Mouse (Mus musculus): ENCODE measurements around the gene Ccl8. TPM values are rescaled to one million over a fixed set of nuclear protein-coding genes. Genes with fewer than 3 reads are reported as not detected.

Gene Ccl8
- polyA plus RNA-seq (2012; rRNA removed) = not detected in 2 replicates

DNA sequence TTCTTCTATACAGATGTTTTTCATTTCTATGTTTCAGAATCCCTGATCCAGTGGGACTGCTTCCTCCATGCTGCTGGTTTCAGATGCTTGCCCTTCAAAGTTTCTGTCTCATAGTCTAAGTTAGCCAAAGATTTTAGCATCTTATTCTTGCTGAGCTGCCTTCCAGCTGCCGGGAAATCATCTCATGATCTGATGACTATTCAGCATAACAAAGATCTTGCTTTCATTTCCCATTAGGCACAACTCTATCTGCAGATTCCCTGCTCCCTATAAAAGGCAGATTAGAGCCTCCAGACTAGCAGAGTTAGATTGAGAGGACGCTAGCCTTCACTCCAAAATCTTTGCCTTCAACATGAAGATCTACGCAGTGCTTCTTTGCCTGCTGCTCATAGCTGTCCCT is at the start of gene Ccl8:
TSS of gene Ccl8 (plus strand) at position 301 of the 400 bp plus-strand sequence.
- DNase-seq (ENCODE audit: low read depth) = no peak
- TF ChIP-seq CTCF (IDR thresholded peaks at IDR 0.05; ENCODE audit: borderline replicate concordance, extremely low read depth, insufficient read depth, insufficient read length) = no peak
- no peak for TF ChIP-seq POLR2A (IDR thresholded peaks at IDR 0.05; ENCODE audit: borderline replicate concordance, extremely low read depth, insufficient read depth, insufficient read length, poor library complexity, severe bottlenecking)

DNA sequence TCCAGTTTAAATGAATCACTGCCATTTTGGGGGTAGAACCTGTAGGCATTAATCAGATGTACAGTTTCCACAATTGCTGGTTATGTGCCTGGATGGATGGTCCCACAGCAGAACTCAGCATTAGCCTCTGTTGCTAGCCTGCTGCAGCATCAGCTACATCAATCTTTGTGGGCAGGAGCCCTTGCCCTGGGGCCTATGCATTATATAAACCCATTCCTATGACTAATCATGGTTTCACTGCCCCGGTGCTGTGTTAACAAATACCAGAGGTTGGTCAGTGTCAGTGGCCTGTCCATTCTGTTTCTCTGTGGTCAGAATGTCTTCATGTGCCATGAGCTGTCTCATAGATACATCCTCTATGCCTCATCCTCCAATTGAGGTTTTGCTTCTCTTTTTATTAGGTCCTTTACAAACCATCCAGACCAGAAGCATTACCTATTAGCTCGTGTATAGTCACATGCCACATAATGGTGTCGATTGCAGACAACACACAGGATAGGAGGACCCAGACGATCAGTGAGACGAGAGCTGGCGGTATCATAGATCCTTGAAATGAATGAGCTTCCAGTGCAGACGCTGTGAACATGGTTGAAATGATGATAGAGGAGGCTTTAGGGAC is 47.9 kb upstream of the Ccl8 start:
- no peak for DNase-seq (ENCODE audit: low read depth)
- no peak for TF ChIP-seq CTCF (IDR thresholded peaks at IDR 0.05; ENCODE audit: borderline replicate concordance, extremely low read depth, insufficient read depth, insufficient read length)
- no peak for TF ChIP-seq POLR2A (IDR thresholded peaks at IDR 0.05; ENCODE audit: borderline replicate concordance, extremely low read depth, insufficient read depth, insufficient read length, poor library complexity, severe bottlenecking)

DNA sequence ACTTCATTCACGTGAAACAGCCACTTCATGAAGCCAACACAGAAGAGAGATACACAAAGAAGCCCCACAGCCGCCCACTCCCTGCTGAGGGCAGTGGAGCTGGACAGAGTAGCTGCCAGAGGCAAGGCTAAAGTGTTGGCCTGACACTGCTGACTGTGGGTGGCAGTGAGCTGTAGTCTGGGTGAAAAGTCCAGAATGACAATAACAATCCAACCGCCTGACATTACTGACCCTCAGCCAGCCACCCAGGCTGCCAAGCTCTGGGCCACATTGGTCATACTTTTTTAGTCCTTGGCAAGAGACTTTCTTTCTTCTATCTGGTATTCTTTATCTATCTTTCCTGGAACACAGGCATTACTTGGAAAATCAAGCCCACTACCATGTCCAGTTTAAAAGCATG is 43.9 kb upstream of the Ccl8 start:
- TF ChIP-seq POLR2A (IDR thresholded peaks at IDR 0.05; ENCODE audit: borderline replicate concordance, extremely low read depth, insufficient read depth, insufficient read length, poor library complexity, severe bottlenecking) (no peak), CTCF (IDR thresholded peaks at IDR 0.05; ENCODE audit: borderline replicate concordance, extremely low read depth, insufficient read depth, insufficient read length) (no peak)
- DNase-seq (ENCODE audit: low read depth) = no peak

DNA sequence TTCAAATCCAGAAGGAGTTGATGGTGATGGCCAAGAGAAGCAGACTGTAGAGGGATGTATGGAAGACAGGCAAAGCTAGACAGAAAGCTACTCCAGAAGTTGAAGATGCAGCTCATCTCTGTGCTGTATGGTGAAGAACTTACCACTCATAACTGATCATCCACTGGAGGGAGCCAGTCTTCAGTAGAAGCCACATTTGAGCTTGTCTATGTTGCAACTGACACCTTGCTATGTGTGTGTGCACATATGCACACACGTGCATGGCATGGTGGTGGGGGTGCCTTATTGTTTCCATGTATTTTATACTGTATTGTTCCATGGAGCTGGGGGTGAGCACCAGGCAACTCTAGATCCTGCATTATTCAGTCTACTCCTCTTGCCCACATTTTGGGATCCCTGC is 42.6 kb upstream of the Ccl8 start:
- no peak for DNase-seq (ENCODE audit: low read depth)
- TF ChIP-seq POLR2A (IDR thresholded peaks at IDR 0.05; ENCODE audit: borderline replicate concordance, extremely low read depth, insufficient read depth, insufficient read length, poor library complexity, severe bottlenecking) = no peak
- no peak for TF ChIP-seq CTCF (IDR thresholded peaks at IDR 0.05; ENCODE audit: borderline replicate concordance, extremely low read depth, insufficient read depth, insufficient read length)

DNA sequence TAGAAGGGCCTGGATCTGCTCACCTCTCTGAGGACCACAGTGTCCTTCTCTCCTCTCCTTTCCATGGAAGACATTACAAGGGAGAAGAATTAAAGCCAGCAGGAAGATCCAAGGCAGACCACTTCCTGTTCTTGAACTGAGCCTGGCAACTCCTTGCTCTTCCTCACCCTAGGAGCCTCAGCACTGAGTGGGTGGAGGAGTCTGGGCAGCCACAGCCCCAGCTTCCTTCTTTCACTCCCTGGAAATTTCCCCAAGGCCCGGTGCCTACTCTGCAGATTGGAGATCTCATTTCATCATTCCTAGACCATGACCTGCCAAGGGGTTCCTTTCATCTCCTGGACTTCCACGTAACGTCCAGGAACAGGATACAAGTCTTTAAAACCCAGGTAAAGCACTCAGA is 42.0 kb upstream of the Ccl8 start:
- no peak for DNase-seq (ENCODE audit: low read depth)
- no peak for TF ChIP-seq CTCF (IDR thresholded peaks at IDR 0.05; ENCODE audit: borderline replicate concordance, extremely low read depth, insufficient read depth, insufficient read length)
- TF ChIP-seq POLR2A (IDR thresholded peaks at IDR 0.05; ENCODE audit: borderline replicate concordance, extremely low read depth, insufficient read depth, insufficient read length, poor library complexity, severe bottlenecking) = no peak

DNA sequence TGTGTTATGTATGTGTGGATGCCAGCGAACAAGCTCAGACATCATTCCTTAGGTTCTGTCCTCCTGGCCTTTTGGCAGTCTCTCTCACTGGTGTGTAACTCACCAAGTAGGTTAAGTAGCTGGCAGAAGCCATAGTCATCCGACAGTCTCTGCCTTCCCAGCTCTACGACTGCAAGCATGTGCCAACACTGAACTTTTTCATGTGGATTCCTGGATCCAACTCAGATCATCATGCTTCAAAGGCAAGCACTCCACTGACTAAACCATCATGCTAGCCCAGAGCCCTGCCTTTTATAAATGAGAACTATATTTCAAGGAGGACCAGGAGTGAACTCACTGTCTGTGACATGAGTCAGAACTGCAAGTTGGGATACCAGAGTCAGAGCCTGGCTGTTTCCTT is 41.3 kb upstream of the Ccl8 start:
- DNase-seq (ENCODE audit: low read depth) = no peak
- no peak for TF ChIP-seq POLR2A (IDR thresholded peaks at IDR 0.05; ENCODE audit: borderline replicate concordance, extremely low read depth, insufficient read depth, insufficient read length, poor library complexity, severe bottlenecking)

DNA sequence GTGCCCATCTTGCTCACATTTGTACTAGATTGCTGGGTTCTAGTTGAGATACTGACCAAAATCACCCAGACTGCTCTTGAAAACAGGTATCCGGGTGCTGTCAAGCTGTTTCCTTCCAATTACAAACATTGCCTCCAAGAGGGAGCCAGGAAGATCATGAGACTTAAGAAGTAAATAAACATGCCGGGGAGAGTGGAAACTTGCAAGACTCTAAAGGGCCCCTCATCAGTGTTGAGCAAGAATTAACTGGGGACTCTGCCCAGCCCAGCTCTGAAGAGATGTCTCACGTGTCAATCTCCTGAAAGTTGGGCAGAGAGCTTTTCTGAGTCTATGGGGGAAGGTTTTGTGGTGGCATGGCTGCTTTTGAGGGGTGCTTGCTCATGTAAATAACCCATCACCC is 38.0 kb upstream of the Ccl8 start:
- TF ChIP-seq CTCF (IDR thresholded peaks at IDR 0.05; ENCODE audit: borderline replicate concordance, extremely low read depth, insufficient read depth, insufficient read length) = no peak
- TF ChIP-seq POLR2A (IDR thresholded peaks at IDR 0.05; ENCODE audit: borderline replicate concordance, extremely low read depth, insufficient read depth, insufficient read length, poor library complexity, severe bottlenecking) = no peak
- DNase-seq (ENCODE audit: low read depth) = no peak

DNA sequence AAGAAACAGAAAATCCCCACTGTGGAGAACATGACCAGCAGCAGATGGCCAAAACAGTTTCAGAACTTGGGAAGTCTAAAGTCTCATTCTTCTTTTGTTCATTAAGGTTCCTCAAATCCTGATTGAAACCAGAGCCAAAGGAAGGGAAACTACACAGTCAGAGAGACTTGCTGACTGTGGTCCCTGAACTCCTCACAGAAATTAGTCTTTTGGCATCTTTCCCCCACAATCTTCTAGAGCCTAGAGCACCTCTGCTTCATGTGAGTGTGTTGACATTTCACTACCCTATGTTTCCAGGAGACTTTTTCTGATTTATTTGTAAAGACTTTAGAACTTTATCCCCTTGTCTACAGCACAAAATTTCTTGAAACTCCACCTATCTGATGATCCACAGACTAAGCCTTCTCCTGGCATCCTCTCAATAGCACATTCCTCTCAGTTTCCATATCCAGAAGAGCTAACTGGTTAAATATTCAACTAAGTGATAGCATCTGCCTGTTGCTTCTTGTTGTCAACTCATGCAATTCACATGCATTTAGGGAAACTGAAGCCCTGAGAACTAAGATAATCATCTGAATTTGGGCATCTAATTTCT is 36.8 kb upstream of the Ccl8 start:
- no peak for TF ChIP-seq CTCF (IDR thresholded peaks at IDR 0.05; ENCODE audit: borderline replicate concordance, extremely low read depth, insufficient read depth, insufficient read length)
- no peak for TF ChIP-seq POLR2A (IDR thresholded peaks at IDR 0.05; ENCODE audit: borderline replicate concordance, extremely low read depth, insufficient read depth, insufficient read length, poor library complexity, severe bottlenecking)

DNA sequence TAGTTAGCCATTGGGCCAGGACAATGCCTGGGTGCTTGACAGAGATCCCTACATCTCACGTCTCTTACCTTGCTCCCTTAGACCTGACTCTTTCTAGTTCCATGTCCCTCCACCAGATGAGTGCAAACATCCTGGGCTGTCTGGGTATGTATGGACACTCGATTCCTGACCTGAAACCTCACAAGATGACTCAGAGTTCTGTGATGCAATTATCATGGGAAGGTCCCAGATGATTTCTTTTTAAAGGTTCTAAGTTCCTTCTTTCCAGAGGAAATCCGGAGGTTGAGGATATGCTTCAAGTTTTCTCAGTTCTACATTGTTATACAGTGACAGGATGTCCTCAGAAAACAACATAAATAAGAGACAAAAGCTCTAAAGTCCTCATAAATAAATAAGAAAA is 34.1 kb upstream of the Ccl8 start:
- TF ChIP-seq POLR2A (IDR thresholded peaks at IDR 0.05; ENCODE audit: borderline replicate concordance, extremely low read depth, insufficient read depth, insufficient read length, poor library complexity, severe bottlenecking) (no peak), CTCF (IDR thresholded peaks at IDR 0.05; ENCODE audit: borderline replicate concordance, extremely low read depth, insufficient read depth, insufficient read length) (no peak)
- no peak for DNase-seq (ENCODE audit: low read depth)

More for the DNA sequence above, 36.8 kb upstream of the Ccl8 start:
- no peak for DNase-seq (ENCODE audit: low read depth)

DNA sequence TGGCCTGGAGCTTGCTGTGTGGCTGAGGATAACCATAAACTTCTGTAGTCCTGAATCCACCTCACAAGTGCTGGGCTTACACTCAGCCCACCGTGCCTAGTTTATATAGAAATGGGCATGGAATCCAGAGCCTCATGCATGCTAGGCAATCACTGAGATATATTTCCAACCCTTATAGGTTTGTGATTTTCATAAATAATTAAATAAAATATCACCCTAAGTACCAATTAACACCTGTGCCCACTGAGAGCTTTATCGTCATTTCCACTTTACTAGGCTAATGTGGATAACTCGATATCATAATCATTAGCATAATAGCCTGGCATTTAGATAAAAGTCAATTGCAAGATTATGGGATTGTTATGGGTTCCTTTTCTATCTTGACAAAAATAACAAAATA is 30.6 kb upstream of the Ccl8 start:
- DNase-seq (ENCODE audit: low read depth) = no peak
- TF ChIP-seq POLR2A (IDR thresholded peaks at IDR 0.05; ENCODE audit: borderline replicate concordance, extremely low read depth, insufficient read depth, insufficient read length, poor library complexity, severe bottlenecking) (no peak), CTCF (IDR thresholded peaks at IDR 0.05; ENCODE audit: borderline replicate concordance, extremely low read depth, insufficient read depth, insufficient read length) (no peak)

DNA sequence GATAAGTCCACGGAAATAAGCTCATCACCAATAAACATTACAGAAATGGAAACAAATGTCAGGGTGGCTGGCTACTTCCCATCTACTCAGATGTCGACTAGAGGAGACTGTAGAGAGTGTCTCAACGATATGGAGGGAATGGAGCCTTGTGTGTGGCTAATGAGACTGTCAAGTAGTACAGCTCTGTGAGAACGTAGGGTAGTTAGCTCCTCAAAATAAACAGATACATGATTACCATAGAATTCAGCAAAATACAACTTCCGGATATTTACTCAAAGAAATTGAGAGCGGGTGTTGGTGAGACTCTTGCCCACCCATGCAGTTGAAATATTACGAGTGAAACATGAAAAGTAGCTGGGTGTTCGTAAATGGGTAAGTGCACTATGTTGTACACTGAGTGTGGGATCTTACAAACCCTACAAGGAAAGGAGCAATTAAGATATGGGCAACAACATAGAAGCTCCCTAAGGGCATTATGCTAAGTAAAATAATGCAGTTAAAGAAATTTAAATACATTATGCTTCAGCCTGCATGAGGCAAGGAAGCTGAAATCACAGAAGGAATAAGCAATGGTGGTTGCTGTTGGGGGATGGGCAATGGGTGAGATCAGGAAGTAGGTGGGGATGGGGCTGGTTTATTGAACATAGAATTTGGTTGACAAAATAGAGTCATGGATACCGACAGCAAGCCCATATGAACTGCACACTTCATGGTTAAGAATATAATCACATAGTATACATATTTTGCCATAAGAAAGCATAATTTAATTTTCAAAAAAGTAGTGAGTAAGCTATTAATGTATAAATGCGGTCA is 15.3 kb upstream of the Ccl8 start:
- TF ChIP-seq POLR2A (IDR thresholded peaks at IDR 0.05; ENCODE audit: borderline replicate concordance, extremely low read depth, insufficient read depth, insufficient read length, poor library complexity, severe bottlenecking) = no peak
- no peak for TF ChIP-seq CTCF (IDR thresholded peaks at IDR 0.05; ENCODE audit: borderline replicate concordance, extremely low read depth, insufficient read depth, insufficient read length)
- no peak for DNase-seq (ENCODE audit: low read depth)
